Mouse (Mus musculus) limb, embryonic 14.5 days (tissue): Measurements from ENCODE around the gene Fgfr1op2. TPM values are rescaled to one million over a fixed set of nuclear protein-coding genes. Genes with fewer than 3 reads are reported as not detected.

Experiments used
- ATAC-seq: fragments of 200-750 bp; cut with Nextera tagmentation; 2 replicates; pipeline ENCODE4 v1.8.0; 2017; ENCODE audit warnings: low read depth, moderate number of reproducible peaks, moderate TSS enrichment; ENCODE audit not compliant: low FRiP score
- DNase-seq: peaks from one replicate; pipeline ENCODE4 v3.0.0-alpha.2; 2015; ENCODE audit warnings: low spot score
- H3K27ac ChIP-seq: fragments of 300-500 bp; sonication (generic); replicated peaks from 2 replicates; pipeline ENCODE4 v1.5.1; 2014; ENCODE audit warnings: low read depth, mild to moderate bottlenecking, low read length, moderate library complexity, mixed read lengths
- H3K27me3 ChIP-seq: fragments of 300-500 bp; sonication (generic); 2 replicates; pipeline ENCODE4 v1.6.1; 2014; ENCODE audit warnings: low read length, mixed read lengths; ENCODE audit not compliant: control insufficient read depth, insufficient read depth
- H3K36me3 ChIP-seq: fragments of 300-500 bp; sonication (generic); 2 replicates; pipeline ENCODE4 v1.6.1; 2014; ENCODE audit warnings: mild to moderate bottlenecking, low read length, moderate library complexity, mixed read lengths; ENCODE audit not compliant: control insufficient read depth, insufficient read depth
- H3K4me1 ChIP-seq: fragments of 300-500 bp; sonication (generic); 2 replicates; pipeline ENCODE4 v1.6.1; 2014; ENCODE audit warnings: antibody characterized with exemption, low read length, mixed read lengths; ENCODE audit not compliant: control insufficient read depth, insufficient read depth
- H3K4me2 ChIP-seq: fragments of 300-500 bp; sonication (generic); replicated peaks from 2 replicates; pipeline ENCODE4 v1.6.1; 2014; ENCODE audit warnings: low read depth, mild to moderate bottlenecking, low read length, moderate library complexity; ENCODE audit not compliant: severe bottlenecking
- H3K4me3 ChIP-seq: fragments of 300-500 bp; sonication (generic); replicated peaks from 2 replicates; pipeline ENCODE4 v1.5.1; 2014; ENCODE audit warnings: low read length
- H3K9ac ChIP-seq: fragments of 300-500 bp; sonication (generic); 2 replicates; pipeline ENCODE4 v1.6.1; 2014; ENCODE audit warnings: mild to moderate bottlenecking, low read depth, low read length, moderate library complexity; ENCODE audit not compliant: severe bottlenecking
- H3K9me3 ChIP-seq: fragments of 300-500 bp; sonication (generic); 2 replicates; pipeline ENCODE4 v1.6.1; 2016; ENCODE audit warnings: low read length; ENCODE audit not compliant: control insufficient read depth
- POLR2A ChIP-seq: fragments of 200-500 bp; IDR thresholded peaks from 2 replicates; pipeline ENCODE4 v1.8.0; 2012; ENCODE audit warnings: inconsistent platforms, mild to moderate bottlenecking, moderate library complexity, borderline replicate concordance; ENCODE audit not compliant: insufficient read depth, insufficient read length; ENCODE audit errors: extremely low read depth
- WGBS: fragments of 180-500 bp; shearing (Covaris S2); extraction: QIAGEN DNeasy Blood & Tissue Kit; methylation state at CpG from one replicate; pipeline ENCODE4 v1.1.7; 2014; 5-methylcytosine and 5-hydroxymethylcytosine counted together
- polyA plus RNA-seq, 2 experiments: library from polyadenylated mRNA; depleted of rRNA in 1 of 2; stranded (reverse) in 1 of 2; unstranded in 1 of 2; fragments of >200 nt; fragmentation: Nextera tagmentation in 1 of 2; extraction: Ambion mirVana in 1 of 2; gene quantifications; 2 replicates each; pipeline versions ENCODE4 v1.2.1 to v1.2.3; 2012 to 2014

Fgfr1op2 gene
- polyA plus RNA-seq, 2 experiments = 68.1 to 95.5 TPM

DNA sequence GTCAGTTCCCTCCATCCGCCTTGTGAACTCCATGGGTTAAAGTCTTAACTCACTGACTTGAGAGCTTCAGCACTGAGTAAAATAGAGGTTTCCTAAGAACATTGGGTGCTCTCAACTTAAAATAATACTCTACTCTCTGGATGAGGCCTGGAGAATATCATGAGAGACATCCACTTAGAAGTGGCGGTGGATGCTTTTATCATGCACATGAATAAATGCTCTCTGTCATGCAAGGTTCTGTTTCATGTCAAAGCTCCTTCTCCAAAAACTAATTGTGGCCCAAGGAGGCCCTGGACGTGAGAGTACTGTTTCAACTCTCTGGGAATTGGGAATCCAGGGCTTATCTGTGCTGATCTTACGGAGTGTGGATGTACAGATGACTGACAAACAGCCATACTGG is 39.9 kb upstream of the Fgfr1op2 start:
- TF ChIP-seq POLR2A = no peak
- WGBS = 85% methylated on average over 4 of the region's 4 CpGs
- Histone ChIP-seq H3K27me3 (no peaks in the 10 kb centered on the region), H3K27ac (no peak overlapping the region), H3K36me3 (no peaks in the 10 kb centered on the region), H3K4me1 (no peaks in the 10 kb centered on the region), H3K9ac (no peak overlapping the region), H3K4me2 (no peak overlapping the region), H3K4me3 (no peak overlapping the region), H3K9me3 (no peaks in the 10 kb centered on the region)
- no peak for DNase-seq
- no peak for ATAC-seq

DNA sequence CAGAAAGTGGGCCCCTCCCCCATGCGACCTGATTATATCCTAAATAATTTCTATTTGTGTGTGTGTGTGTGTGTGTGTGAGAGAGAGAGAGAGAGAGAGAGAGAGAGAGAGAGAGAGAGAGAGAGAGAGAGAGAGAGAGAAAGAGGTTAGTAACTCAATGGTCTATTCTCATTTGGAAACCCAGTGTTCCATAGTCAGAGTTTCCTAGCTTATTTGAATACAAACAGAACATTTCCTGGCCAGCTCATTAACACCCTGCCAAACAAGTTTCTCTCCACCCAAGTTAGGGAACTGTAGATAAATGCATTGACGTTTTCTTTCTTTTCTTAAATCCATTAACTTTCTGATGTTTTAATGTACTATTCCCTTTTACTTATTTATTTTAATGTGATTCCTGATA is 38.9 kb upstream of the Fgfr1op2 start:
- WGBS = 58% methylated on average over 2 of the region's 2 CpGs
- Histone ChIP-seq H3K9me3 (no peaks in the 10 kb centered on the region), H3K4me1 (no peaks in the 10 kb centered on the region), H3K36me3 (no peaks in the 10 kb centered on the region), H3K27ac (no peak overlapping the region), H3K27me3 (no peaks in the 10 kb centered on the region), H3K9ac (no peak overlapping the region), H3K4me3 (no peak overlapping the region), H3K4me2 (no peak overlapping the region)
- no peak for TF ChIP-seq POLR2A
- DNase-seq = no peak
- ATAC-seq = no peak

DNA sequence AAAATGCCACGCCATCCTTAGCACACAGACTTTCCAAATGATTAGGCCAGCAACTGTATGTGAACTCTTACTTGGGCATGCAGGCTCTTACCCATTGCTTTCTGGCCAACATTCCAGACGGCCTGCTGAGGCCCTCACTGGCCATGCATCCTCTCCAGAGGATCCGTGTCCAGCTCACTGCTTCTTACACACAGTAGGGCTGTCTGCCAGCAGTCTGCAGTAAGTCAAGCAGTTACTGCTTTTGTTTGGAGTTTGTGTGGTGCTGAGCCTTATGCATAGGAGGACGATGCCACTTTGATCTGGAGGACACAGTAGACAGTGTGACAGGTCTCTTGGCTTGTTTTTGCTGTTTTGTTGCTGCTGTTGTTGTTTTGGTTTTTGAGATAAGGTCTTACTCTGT is 38.3 kb upstream of the Fgfr1op2 start:
- WGBS = 62% methylated on average over 4 of the region's 4 CpGs
- DNase-seq (no peak), ATAC-seq (no peak)
- no peaks in the 10 kb centered on the region for H3K9me3 ChIP-seq
- no peak for TF ChIP-seq POLR2A
- no peak overlapping the region for H3K27ac ChIP-seq
- H3K27me3 ChIP-seq = no peaks in the 10 kb centered on the region
- no peak overlapping the region for H3K4me3 ChIP-seq
- no peaks in the 10 kb centered on the region for H3K36me3 ChIP-seq
- no peaks in the 10 kb centered on the region for H3K4me1 ChIP-seq
- no peak overlapping the region for H3K4me2 ChIP-seq
- no peak overlapping the region for H3K9ac ChIP-seq

DNA sequence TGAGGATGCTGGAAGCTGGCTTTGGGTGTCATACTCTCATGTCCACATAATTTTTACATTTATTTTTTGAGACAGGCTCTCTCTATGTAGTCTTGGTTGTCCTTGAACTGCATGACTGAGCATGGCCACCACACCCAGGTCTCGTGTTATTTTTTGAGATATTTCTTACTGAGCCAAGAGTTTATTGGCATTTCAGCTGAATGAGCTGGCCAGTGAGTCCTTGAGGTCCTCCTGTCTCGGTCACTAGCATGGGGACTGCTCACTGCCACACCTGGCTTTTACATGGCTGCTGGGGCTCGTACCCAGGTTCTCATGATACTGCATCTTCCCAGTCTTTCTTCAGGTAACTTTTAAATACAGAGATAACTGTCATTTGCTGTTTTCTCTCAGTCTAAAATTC is 36.6 kb upstream of the Fgfr1op2 start:
- 79% methylated on average over 3 of the region's 3 CpGs for WGBS
- Histone ChIP-seq H3K4me2 (no peak overlapping the region), H3K9me3 (no peaks in the 10 kb centered on the region), H3K9ac (no peak overlapping the region), H3K27me3 (no peaks in the 10 kb centered on the region), H3K36me3 (peaks cover 5% of the 10 kb centered on the region; the same call in 1 of the 2 replicates), H3K4me1 (no peaks in the 10 kb centered on the region), H3K27ac (no peak overlapping the region), H3K4me3 (no peak overlapping the region)
- no peak for TF ChIP-seq POLR2A
- DNase-seq (no peak), ATAC-seq (no peak)

DNA sequence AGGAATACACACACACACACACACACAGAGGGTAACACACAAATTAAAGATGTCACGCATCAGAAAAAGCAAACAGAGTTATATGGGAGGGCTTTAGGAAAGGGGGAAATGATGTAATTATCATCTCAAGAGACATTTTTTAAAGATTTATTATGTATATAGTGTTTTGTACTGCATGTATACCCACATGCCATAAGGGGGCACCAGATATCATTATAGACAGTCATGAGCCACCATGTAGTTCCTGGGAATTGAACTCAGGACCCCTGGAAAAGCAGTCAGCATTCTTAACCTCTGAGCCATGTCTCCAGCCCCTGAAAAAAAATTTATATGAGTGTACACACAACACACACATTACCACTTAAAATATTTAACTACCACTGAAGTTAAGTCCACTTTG is 32.4 kb upstream of the Fgfr1op2 start:
- DNase-seq (no peak), ATAC-seq (no peak)
- no peak overlapping the region for H3K4me2 ChIP-seq
- peaks cover 27% of the 10 kb centered on the region for H3K36me3 ChIP-seq
- 96% methylated on average over 1 of the region's 1 CpGs for WGBS
- no peak overlapping the region for H3K4me3 ChIP-seq
- no peaks in the 10 kb centered on the region for H3K27me3 ChIP-seq
- H3K9ac ChIP-seq = no peak overlapping the region
- H3K4me1 ChIP-seq = no peaks in the 10 kb centered on the region
- H3K9me3 ChIP-seq = no peaks in the 10 kb centered on the region
- no peak overlapping the region for H3K27ac ChIP-seq
- no peak for TF ChIP-seq POLR2A

DNA sequence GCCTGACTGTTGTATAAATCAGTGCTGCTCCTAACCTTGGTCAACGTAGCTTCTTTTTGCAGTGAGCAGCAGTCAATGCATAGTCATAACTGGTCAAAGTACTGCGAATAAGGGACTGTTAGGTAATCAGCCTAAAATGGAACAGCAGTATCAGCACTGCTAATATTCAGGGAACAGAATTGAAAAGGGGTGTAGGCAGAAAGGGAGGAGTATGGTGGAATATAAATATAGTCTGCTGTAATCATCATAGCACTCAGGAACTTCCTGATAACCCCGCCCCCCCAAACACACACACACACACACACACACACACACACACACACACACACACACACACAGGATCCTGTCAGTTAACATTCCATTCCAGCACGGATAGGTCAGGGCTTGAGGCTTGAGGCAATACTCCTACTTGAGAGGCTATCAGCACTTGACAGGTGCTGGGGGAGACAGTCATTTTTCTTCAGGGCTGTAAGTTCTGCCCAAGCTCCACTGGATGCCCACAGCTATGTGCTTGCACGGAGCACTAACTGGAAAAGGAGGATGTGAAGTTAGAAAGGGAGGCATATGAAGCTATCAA is 31.6 kb upstream of the Fgfr1op2 start:
- no peaks in the 10 kb centered on the region for H3K9me3 ChIP-seq
- H3K9ac ChIP-seq = no peak overlapping the region
- 85% methylated on average over 5 of the region's 5 CpGs for WGBS
- peaks cover 33% of the 10 kb centered on the region for H3K36me3 ChIP-seq
- no peak overlapping the region for H3K4me3 ChIP-seq
- ATAC-seq (no peak), DNase-seq (no peak)
- TF ChIP-seq POLR2A = no peak
- H3K4me2 ChIP-seq = no peak overlapping the region
- no peak overlapping the region for H3K27ac ChIP-seq
- H3K27me3 ChIP-seq = no peaks in the 10 kb centered on the region
- H3K4me1 ChIP-seq = no peaks in the 10 kb centered on the region
